Mouse (Mus musculus): ENCODE measurements around the gene Gnat2. TPM values are rescaled to one million over a fixed set of nuclear protein-coding genes. Genes with fewer than 3 reads are reported as not detected.

The Gnat2 gene
- polyA plus RNA-seq, 1 experiment from 2014 or later = 1.9 TPM

DNA sequence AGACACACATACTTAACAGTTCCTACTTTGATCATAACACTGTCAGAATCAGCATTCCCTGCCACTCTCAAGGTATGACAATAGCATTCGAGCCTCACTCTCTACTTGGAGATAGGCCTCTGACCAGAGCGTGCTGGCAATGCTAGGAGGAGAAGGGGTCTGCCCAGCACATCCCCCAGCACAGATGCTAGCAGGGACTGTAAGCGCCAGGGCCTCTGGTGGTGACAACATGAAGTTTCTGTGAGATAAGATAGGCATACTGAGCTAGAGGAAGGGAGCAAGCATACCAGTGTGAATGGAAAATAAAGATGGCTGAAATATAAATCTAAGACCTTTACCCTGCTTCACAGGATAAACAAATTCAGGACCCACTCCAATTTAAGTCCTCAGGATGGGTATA lies 12.7 kb downstream of the Gnat2 start:
- Histone ChIP-seq H3K9me3 (ENCODE audit: low read length) (no peaks in the 10 kb centered on the region), H3K4me2 (replicated peaks; ENCODE audit: low read depth, low read length) (no peak overlapping the region), H3K27ac (ENCODE audit: low read length) (no peak overlapping the region), H3K9ac (replicated peaks; ENCODE audit: low read length) (no peak overlapping the region), H3K27me3 (ENCODE audit: insufficient read depth, low read length) (no peaks in the 10 kb centered on the region), H3K4me1 (ENCODE audit: insufficient read depth, low read length) (no peaks in the 10 kb centered on the region), H3K36me3 (ENCODE audit: insufficient read depth, low read length) (peaks cover 36% of the 10 kb centered on the region), H3K4me3 (ENCODE audit: low read length) (no peak overlapping the region)
- WGBS = 89% methylated on average over 3 of the region's 3 CpGs
- ATAC-seq (ENCODE audit: low FRiP score, low TSS enrichment) = no peak

- no peak for ATAC-seq (ENCODE audit: low FRiP score, low TSS enrichment)
- peaks cover 56% of the 10 kb centered on the region for H3K36me3 ChIP-seq (ENCODE audit: insufficient read depth, low read length)
- H3K9ac ChIP-seq (replicated peaks; ENCODE audit: low read length) = no peak overlapping the region
- no peaks in the 10 kb centered on the region for H3K27me3 ChIP-seq (ENCODE audit: insufficient read depth, low read length)
- H3K27ac ChIP-seq (ENCODE audit: low read length) = no peak overlapping the region
- H3K4me1 ChIP-seq (ENCODE audit: insufficient read depth, low read length) = no peaks in the 10 kb centered on the region
- 80% methylated on average over 5 of the region's 5 CpGs for WGBS
- H3K9me3 ChIP-seq (ENCODE audit: low read length) = no peaks in the 10 kb centered on the region
- H3K4me3 ChIP-seq (ENCODE audit: low read length) = no peak overlapping the region
- H3K4me2 ChIP-seq (replicated peaks; ENCODE audit: low read depth, low read length) = no peak overlapping the region
Observed at GRCm38 (mm10) chr3:108111320-108111719, 18.7 kb downstream of the Gnat2 start.

GRCm38 (mm10) chr3:108112246-108112645 lies 19.7 kb downstream of the Gnat2 start:
- no peak overlapping the region for H3K9ac ChIP-seq (replicated peaks; ENCODE audit: low read length)
- 84% methylated on average over 7 of the region's 7 CpGs for WGBS
- no peak overlapping the region for H3K4me3 ChIP-seq (ENCODE audit: low read length)
- peaks cover 56% of the 10 kb centered on the region for H3K36me3 ChIP-seq (ENCODE audit: insufficient read depth, low read length)
- ATAC-seq (ENCODE audit: low FRiP score, low TSS enrichment) = no peak
- no peak overlapping the region for H3K4me2 ChIP-seq (replicated peaks; ENCODE audit: low read depth, low read length)
- H3K27me3 ChIP-seq (ENCODE audit: insufficient read depth, low read length) = no peaks in the 10 kb centered on the region
- H3K9me3 ChIP-seq (ENCODE audit: low read length) = no peaks in the 10 kb centered on the region
- no peaks in the 10 kb centered on the region for H3K4me1 ChIP-seq (ENCODE audit: insufficient read depth, low read length)
- no peak overlapping the region for H3K27ac ChIP-seq (ENCODE audit: low read length)

GRCm38 (mm10) chr3:108112666-108113065 lies 20.1 kb downstream of the Gnat2 start:
- H3K27ac ChIP-seq (ENCODE audit: low read length) = no peak overlapping the region
- no peak for ATAC-seq (ENCODE audit: low FRiP score, low TSS enrichment)
- 87% methylated on average over 4 of the region's 4 CpGs for WGBS
- H3K27me3 ChIP-seq (ENCODE audit: insufficient read depth, low read length) = no peaks in the 10 kb centered on the region
- H3K9me3 ChIP-seq (ENCODE audit: low read length) = no peaks in the 10 kb centered on the region
- H3K4me1 ChIP-seq (ENCODE audit: insufficient read depth, low read length) = no peaks in the 10 kb centered on the region
- H3K4me3 ChIP-seq (ENCODE audit: low read length) = no peak overlapping the region
- no peak overlapping the region for H3K4me2 ChIP-seq (replicated peaks; ENCODE audit: low read depth, low read length)
- peaks cover 57% of the 10 kb centered on the region for H3K36me3 ChIP-seq (ENCODE audit: insufficient read depth, low read length)
- H3K9ac ChIP-seq (replicated peaks; ENCODE audit: low read length) = no peak overlapping the region

- H3K4me1 ChIP-seq (ENCODE audit: insufficient read depth, low read length) = no peaks in the 10 kb centered on the region
- no peak overlapping the region for H3K4me3 ChIP-seq (ENCODE audit: low read length)
- H3K4me2 ChIP-seq (replicated peaks; ENCODE audit: low read depth, low read length) = no peak overlapping the region
- no peak overlapping the region for H3K9ac ChIP-seq (replicated peaks; ENCODE audit: low read length)
- H3K27ac ChIP-seq (ENCODE audit: low read length) = no peak overlapping the region
- no peaks in the 10 kb centered on the region for H3K27me3 ChIP-seq (ENCODE audit: insufficient read depth, low read length)
- 83% methylated on average over 7 of the region's 7 CpGs for WGBS
- no peak for ATAC-seq (ENCODE audit: low FRiP score, low TSS enrichment)
- peaks cover 56% of the 10 kb centered on the region for H3K36me3 ChIP-seq (ENCODE audit: insufficient read depth, low read length)
- H3K9me3 ChIP-seq (ENCODE audit: low read length) = no peaks in the 10 kb centered on the region
Observed at GRCm38 (mm10) chr3:108113591-108114289, 21.2 kb downstream of the Gnat2 start.

DNA sequence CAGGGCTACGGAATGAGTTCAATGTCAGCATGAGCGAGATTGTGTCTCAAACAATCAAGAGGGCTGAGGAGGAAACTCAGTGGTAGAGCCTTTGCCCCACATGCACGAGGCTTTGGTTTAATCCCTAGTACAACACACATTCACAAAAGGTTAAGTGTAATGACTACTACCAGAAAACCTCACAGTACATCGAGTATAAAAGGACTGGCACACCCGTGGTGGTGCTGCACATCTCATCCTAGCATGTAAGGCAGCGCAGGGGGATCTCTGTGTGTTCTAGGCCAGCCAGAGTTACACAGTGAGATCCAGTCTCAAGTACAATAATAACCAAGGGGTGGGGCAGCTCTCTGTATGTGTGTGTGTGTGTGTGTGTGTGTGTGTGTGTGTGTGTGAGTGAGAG lies 24.9 kb downstream of the Gnat2 start:
- no peaks in the 10 kb centered on the region for H3K27me3 ChIP-seq (ENCODE audit: insufficient read depth, low read length)
- peaks cover 50% of the 10 kb centered on the region for H3K36me3 ChIP-seq (ENCODE audit: insufficient read depth, low read length)
- H3K4me3 ChIP-seq (ENCODE audit: low read length) = no peak overlapping the region
- no peak for ATAC-seq (ENCODE audit: low FRiP score, low TSS enrichment)
- no peaks in the 10 kb centered on the region for H3K9me3 ChIP-seq (ENCODE audit: low read length)
- H3K4me2 ChIP-seq (replicated peaks; ENCODE audit: low read depth, low read length) = no peak overlapping the region
- no peak overlapping the region for H3K9ac ChIP-seq (replicated peaks; ENCODE audit: low read length)
- 92% methylated on average over 6 of the region's 6 CpGs for WGBS
- H3K4me1 ChIP-seq (ENCODE audit: insufficient read depth, low read length) = no peaks in the 10 kb centered on the region
- no peak overlapping the region for H3K27ac ChIP-seq (ENCODE audit: low read length)

DNA sequence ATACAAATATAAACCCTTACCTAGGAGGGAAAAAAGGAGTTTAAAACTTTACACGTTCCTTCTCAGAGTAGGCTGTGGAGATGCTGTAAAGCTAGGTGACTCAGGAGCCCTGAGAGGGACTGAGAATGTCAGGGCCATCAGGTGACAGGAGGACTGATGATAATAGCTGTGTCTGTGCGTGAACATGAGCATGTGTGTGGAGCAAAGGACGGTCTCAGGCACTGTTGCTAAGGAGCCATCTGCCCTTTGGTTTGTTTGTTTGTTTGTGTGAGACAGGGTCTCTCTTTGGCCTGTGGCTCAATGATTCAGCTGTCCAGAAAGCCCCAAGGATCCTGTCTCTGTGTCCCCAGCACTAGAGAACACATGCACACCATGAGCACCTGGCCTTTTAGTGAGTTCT lies 28.5 kb downstream of the Gnat2 start:
- H3K36me3 ChIP-seq (ENCODE audit: insufficient read depth, low read length) = peaks cover 43% of the 10 kb centered on the region
- 85% methylated on average over 3 of the region's 3 CpGs for WGBS

GRCm38 (mm10) chr3:108123242-108123641 lies 30.7 kb downstream of the Gnat2 start:
- H3K9me3 ChIP-seq (ENCODE audit: low read length) = no peaks in the 10 kb centered on the region
- peaks cover 33% of the 10 kb centered on the region for H3K36me3 ChIP-seq (ENCODE audit: insufficient read depth, low read length)
- ATAC-seq (ENCODE audit: low FRiP score, low TSS enrichment) = no peak
- WGBS = 89% methylated on average over 5 of the region's 5 CpGs
- H3K4me2 ChIP-seq (replicated peaks; ENCODE audit: low read depth, low read length) = no peak overlapping the region
- H3K4me1 ChIP-seq (ENCODE audit: insufficient read depth, low read length) = no peaks in the 10 kb centered on the region
- no peak overlapping the region for H3K9ac ChIP-seq (replicated peaks; ENCODE audit: low read length)
- no peaks in the 10 kb centered on the region for H3K27me3 ChIP-seq (ENCODE audit: insufficient read depth, low read length)
- no peak overlapping the region for H3K4me3 ChIP-seq (ENCODE audit: low read length)
- no peak overlapping the region for H3K27ac ChIP-seq (ENCODE audit: low read length)

More for the DNA sequence above, 28.5 kb downstream of the Gnat2 start:
- no peak overlapping the region for H3K4me3 ChIP-seq (ENCODE audit: low read length)
- no peaks in the 10 kb centered on the region for H3K27me3 ChIP-seq (ENCODE audit: insufficient read depth, low read length)
- H3K9ac ChIP-seq (replicated peaks; ENCODE audit: low read length) = no peak overlapping the region
- ATAC-seq (ENCODE audit: low FRiP score, low TSS enrichment) = no peak
- no peaks in the 10 kb centered on the region for H3K4me1 ChIP-seq (ENCODE audit: insufficient read depth, low read length)
- H3K4me2 ChIP-seq (replicated peaks; ENCODE audit: low read depth, low read length) = no peak overlapping the region
- no peak overlapping the region for H3K27ac ChIP-seq (ENCODE audit: low read length)
- no peaks in the 10 kb centered on the region for H3K9me3 ChIP-seq (ENCODE audit: low read length)

- Histone ChIP-seq H3K27me3 (ENCODE audit: insufficient read depth, low read length) (no peaks in the 10 kb centered on the region), H3K4me3 (ENCODE audit: low read length) (no peak overlapping the region), H3K9me3 (ENCODE audit: low read length) (no peaks in the 10 kb centered on the region), H3K4me1 (ENCODE audit: insufficient read depth, low read length) (0 out of 2 replicates have a peak, but pooled peaks cover 4% of the 10 kb centered on the region), H3K4me2 (replicated peaks; ENCODE audit: low read depth, low read length) (no peak overlapping the region), H3K36me3 (ENCODE audit: insufficient read depth, low read length) (peaks cover 24% of the 10 kb centered on the region), H3K27ac (ENCODE audit: low read length) (no peak overlapping the region), H3K9ac (replicated peaks; ENCODE audit: low read length) (no peak overlapping the region)
- WGBS = 64% methylated on average over 1 of the region's 1 CpGs
- ATAC-seq (ENCODE audit: low FRiP score, low TSS enrichment) = no peak
Observed at GRCm38 (mm10) chr3:108124131-108124530, 31.5 kb downstream of the Gnat2 start.

- H3K36me3 ChIP-seq (ENCODE audit: insufficient read depth, low read length) = peaks cover 13% of the 10 kb centered on the region
- WGBS = 89% methylated on average over 3 of the region's 3 CpGs
- H3K4me3 ChIP-seq (ENCODE audit: low read length) = no peak overlapping the region
- no peak overlapping the region for H3K4me2 ChIP-seq (replicated peaks; ENCODE audit: low read depth, low read length)
- H3K9me3 ChIP-seq (ENCODE audit: low read length) = no peaks in the 10 kb centered on the region
- H3K27ac ChIP-seq (ENCODE audit: low read length) = no peak overlapping the region
- H3K9ac ChIP-seq (replicated peaks; ENCODE audit: low read length) = no peak overlapping the region
- peaks cover 13% of the 10 kb centered on the region; the same call in 1 of the 2 replicates for H3K4me1 ChIP-seq (ENCODE audit: insufficient read depth, low read length)
- H3K27me3 ChIP-seq (ENCODE audit: insufficient read depth, low read length) = no peaks in the 10 kb centered on the region
- no peak for ATAC-seq (ENCODE audit: low FRiP score, low TSS enrichment)
Observed at GRCm38 (mm10) chr3:108126327-108126726, 33.7 kb downstream of the Gnat2 start.

Measured in kidney, embryonic 16.5 days (tissue).